Mouse (Mus musculus): ENCODE measurements around the gene Usp7.

GRCm38 (mm10) chr16:8764124-8764907, 27.8 kb downstream of the Usp7 start:
- no peak for TF ChIP-seq CTCF (IDR thresholded peaks at IDR 0.05 in 2 of 3, conservative IDR thresholded peaks at IDR 0.05 in 1 of 3; ENCODE audit: control insufficient read depth in 1 of 3, insufficient read depth in 1 of 3, low read depth in 2 of 3, low read length in 3 of 3, poor library complexity in 1 of 3, severe bottlenecking in 1 of 3)
- TF ChIP-seq TAL1 (IDR thresholded peaks at IDR 0.05; ENCODE audit: low read length): no peak
- TF ChIP-seq E2F4 (IDR thresholded peaks at IDR 0.05; ENCODE audit: borderline replicate concordance, low read depth, low read length): no peak
- TF ChIP-seq USF1 (IDR thresholded peaks at IDR 0.05; ENCODE audit: low read depth, low read length): no peak
- TF ChIP-seq BHLHE40 (IDR thresholded peaks at IDR 0.05; ENCODE audit: borderline replicate concordance, low read depth, low read length): peak; percentile 84; the same call in 1 of the 2 replicates
- peak; percentile 27; the same call in 1 of the 2 replicates for TF ChIP-seq GATA1 (IDR thresholded peaks at IDR 0.05; ENCODE audit: low read depth, low read length)
- TF ChIP-seq EP300 (IDR thresholded peaks at IDR 0.05; ENCODE audit: low read depth in 1 of 2, low read length in 2 of 2): no peak
- TF ChIP-seq POLR2AphosphoS2 (IDR thresholded peaks at IDR 0.05; ENCODE audit: low read length): no peak
- TF ChIP-seq MEF2A (IDR thresholded peaks at IDR 0.05; ENCODE audit: extremely low read depth, insufficient replicate concordance, low read depth, low read length, poor library complexity, severe bottlenecking): no peak
- no peak for TF ChIP-seq ELF1 (IDR thresholded peaks at IDR 0.05; ENCODE audit: low read depth, low read length)
- TF ChIP-seq POLR2A (IDR thresholded peaks at IDR 0.05; ENCODE audit: control insufficient read depth in 1 of 2, insufficient read depth in 1 of 2, low read depth in 1 of 2, low read length in 2 of 2, poor library complexity in 1 of 2): no peak

Measured in MEL (cell line).